Mouse (Mus musculus): ENCODE measurements around the gene Aldh9a1. TPM values are rescaled to one million over a fixed set of nuclear protein-coding genes. Genes with fewer than 3 reads are reported as not detected.

Aldh9a1 gene
- polyA plus RNA-seq, 1 experiment: 29.7 TPM

DNA sequence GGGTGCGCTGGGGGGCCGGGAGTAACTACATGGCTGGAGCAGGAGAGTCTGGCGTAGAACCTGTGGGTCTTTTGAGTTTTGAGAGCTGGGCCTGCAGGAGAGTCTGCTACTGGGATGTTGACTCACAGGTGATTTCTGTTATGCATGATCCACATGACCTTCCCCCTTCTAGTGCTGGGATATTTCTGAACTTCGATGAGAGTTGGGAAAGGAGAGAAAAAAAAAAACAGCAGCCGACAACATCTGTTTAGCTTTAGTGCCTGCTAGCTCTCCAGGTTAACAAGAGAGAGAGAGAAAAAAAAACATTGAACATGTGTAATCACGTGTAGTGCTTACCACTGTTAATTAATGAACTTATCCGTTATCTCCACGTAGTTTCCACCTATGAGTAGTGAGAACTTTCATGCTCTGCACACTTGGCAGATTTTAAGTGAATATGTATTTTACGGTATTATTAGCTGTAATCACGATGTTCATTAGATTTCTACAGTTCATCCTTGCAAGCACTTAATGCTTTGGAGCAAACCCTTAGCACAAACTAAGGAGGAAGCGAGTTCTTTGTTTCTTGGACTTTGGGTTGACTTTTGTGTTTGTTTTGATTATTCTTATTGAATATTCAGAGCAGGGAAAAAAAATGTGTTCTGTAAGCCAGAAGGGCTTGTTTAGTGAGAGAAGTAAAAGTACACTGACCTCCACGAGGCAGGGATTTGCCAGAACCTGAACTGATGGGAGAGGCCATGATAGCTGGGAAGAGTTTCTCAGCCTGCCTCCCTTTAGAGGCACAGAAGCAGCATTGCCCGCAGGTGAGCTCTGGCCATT, 1.0 kb downstream of the Aldh9a1 start:
- H3K27me3 ChIP-seq (replicated peaks): no peaks in the 10 kb centered on the region
- TF ChIP-seq GATA1 (IDR thresholded peaks at IDR 0.05; ENCODE audit: borderline replicate concordance, low read length) (no peak), FLI1 (IDR thresholded peaks at IDR 0.05; ENCODE audit: low read length) (no peak)
- H3K4me3 ChIP-seq (replicated peaks): peak overlapping the region; percentile 99
- no peaks in the 10 kb centered on the region for H3K9me3 ChIP-seq
- peaks cover 38% of the 10 kb centered on the region for H3K36me3 ChIP-seq (replicated peaks; ENCODE audit: low read length)
- peaks cover 21% of the 10 kb centered on the region for H3K4me1 ChIP-seq

DNA sequence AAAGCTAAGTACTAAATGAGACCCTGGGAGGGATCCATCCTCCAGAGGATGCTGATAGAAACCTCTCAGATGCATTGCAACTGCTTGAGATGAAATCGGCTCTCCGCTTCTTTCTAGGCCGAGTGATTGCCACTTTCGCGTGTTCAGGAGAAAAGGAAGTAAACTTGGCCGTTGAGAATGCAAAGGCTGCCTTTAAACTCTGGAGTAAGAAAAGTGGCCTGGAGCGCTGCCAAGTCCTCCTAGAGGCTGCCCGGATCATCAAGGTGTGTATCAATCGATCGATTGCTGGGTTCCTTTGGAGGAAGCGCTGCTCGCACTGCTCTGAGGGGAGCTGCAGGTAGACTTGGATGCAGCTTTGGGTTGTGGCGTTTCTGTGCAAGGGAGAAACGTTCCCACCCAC, 2.6 kb downstream of the Aldh9a1 start:
- H3K27me3 ChIP-seq (replicated peaks): no peaks in the 10 kb centered on the region
- H3K4me1 ChIP-seq: peaks cover 21% of the 10 kb centered on the region
- H3K9me3 ChIP-seq: no peaks in the 10 kb centered on the region
- no peak overlapping the region for H3K4me3 ChIP-seq (replicated peaks)
- no peak for TF ChIP-seq GATA1 (IDR thresholded peaks at IDR 0.05; ENCODE audit: borderline replicate concordance, low read length)
- no peak for TF ChIP-seq FLI1 (IDR thresholded peaks at IDR 0.05; ENCODE audit: low read length)
- H3K36me3 ChIP-seq (replicated peaks; ENCODE audit: low read length): peaks cover 54% of the 10 kb centered on the region

DNA sequence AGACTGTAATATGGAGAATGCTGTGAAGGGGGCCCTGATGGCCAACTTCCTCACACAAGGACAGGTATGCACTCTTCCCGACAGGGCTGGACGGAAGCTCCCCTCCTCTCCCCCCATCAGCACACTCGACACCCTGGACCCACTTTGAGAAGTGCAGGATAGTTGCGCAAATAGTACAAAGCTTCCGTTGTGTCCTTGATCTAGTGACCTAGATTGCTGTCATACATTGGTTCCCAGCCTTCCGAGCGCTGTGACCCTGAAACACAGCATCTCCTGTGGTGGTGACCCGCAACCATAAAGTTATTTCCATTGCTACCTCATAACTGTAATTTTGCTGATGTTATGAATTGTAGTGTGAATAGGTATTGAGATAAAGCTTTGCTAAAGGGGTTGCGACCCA, 7.6 kb downstream of the Aldh9a1 start:
- Histone ChIP-seq H3K4me3 (replicated peaks) (no peak overlapping the region), H3K4me1 (peaks cover 6% of the 10 kb centered on the region; the same call in 1 of the 2 replicates)

DNA sequence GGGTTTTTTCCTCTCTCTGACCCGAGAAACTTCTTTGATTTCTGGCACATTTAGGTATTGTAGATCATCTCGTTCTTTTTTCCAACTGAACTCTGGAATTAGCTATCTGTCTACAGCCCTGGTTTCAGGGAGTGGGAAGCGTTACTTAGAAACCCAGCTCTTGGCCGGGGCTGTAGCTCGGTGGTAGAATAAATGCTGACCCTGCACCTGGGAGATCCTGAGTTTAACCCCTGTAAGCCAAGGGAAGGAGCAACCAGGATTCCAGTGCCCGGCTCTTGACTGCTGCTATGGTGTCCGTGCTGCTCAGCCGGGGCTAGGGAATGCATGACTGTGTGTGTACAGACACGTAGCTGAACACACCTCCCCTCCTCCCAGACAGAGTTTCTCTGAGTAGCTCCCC, 8.9 kb downstream of the Aldh9a1 start:
- Histone ChIP-seq H3K9me3 (no peaks in the 10 kb centered on the region), H3K27me3 (replicated peaks) (no peaks in the 10 kb centered on the region), H3K4me1 (0 out of 2 replicates have a peak, but pooled peaks cover 3% of the 10 kb centered on the region), H3K4me3 (replicated peaks) (no peak overlapping the region), H3K36me3 (replicated peaks; ENCODE audit: low read length) (peaks cover 98% of the 10 kb centered on the region)
- TF ChIP-seq GATA1 (IDR thresholded peaks at IDR 0.05; ENCODE audit: borderline replicate concordance, low read length) (no peak), FLI1 (IDR thresholded peaks at IDR 0.05; ENCODE audit: low read length) (no peak)

More for the DNA sequence above, 7.6 kb downstream of the Aldh9a1 start:
- no peaks in the 10 kb centered on the region for H3K9me3 ChIP-seq
- peaks cover 97% of the 10 kb centered on the region for H3K36me3 ChIP-seq (replicated peaks; ENCODE audit: low read length)
- no peak for TF ChIP-seq FLI1 (IDR thresholded peaks at IDR 0.05; ENCODE audit: low read length)
- TF ChIP-seq GATA1 (IDR thresholded peaks at IDR 0.05; ENCODE audit: borderline replicate concordance, low read length): no peak
- no peaks in the 10 kb centered on the region for H3K27me3 ChIP-seq (replicated peaks)

GRCm38 (mm10) chr1:167360268-167360667, 10.5 kb downstream of the Aldh9a1 start:
- H3K36me3 ChIP-seq (replicated peaks; ENCODE audit: low read length): peaks cover 98% of the 10 kb centered on the region

DNA sequence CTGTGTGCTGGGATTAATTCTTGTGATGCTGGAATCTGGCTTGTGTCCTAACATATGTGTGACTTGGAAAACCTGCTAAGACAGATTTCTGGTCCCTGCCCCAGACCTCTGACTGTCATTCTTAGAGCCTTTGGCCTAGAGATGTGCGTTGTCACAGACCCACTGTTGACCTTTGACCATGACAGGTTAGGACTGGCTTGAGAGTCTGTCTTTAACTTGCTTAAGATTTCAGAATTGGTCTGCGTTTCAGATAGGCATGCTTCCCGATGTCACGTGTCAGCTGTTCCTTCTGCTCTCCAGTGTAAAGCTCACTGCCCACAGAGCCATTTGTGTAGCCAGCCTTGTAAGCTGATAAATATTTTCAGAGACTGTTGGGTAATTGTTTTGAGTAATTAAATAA, 13.0 kb downstream of the Aldh9a1 start:
- Histone ChIP-seq H3K4me3 (replicated peaks) (no peak overlapping the region), H3K27me3 (replicated peaks) (no peaks in the 10 kb centered on the region), H3K9me3 (no peaks in the 10 kb centered on the region), H3K4me1 (no peaks in the 10 kb centered on the region), H3K36me3 (replicated peaks; ENCODE audit: low read length) (peaks cover 98% of the 10 kb centered on the region)
- no peak for TF ChIP-seq GATA1 (IDR thresholded peaks at IDR 0.05; ENCODE audit: borderline replicate concordance, low read length)
- TF ChIP-seq FLI1 (IDR thresholded peaks at IDR 0.05; ENCODE audit: low read length): no peak

More at GRCm38 (mm10) chr1:167360268-167360667, 10.5 kb downstream of the Aldh9a1 start:
- H3K4me1 ChIP-seq: no peaks in the 10 kb centered on the region
- H3K9me3 ChIP-seq: no peaks in the 10 kb centered on the region
- no peak for TF ChIP-seq FLI1 (IDR thresholded peaks at IDR 0.05; ENCODE audit: low read length)
- no peaks in the 10 kb centered on the region for H3K27me3 ChIP-seq (replicated peaks)
- H3K4me3 ChIP-seq (replicated peaks): no peak overlapping the region

- Histone ChIP-seq H3K4me3 (replicated peaks) (no peak overlapping the region), H3K27me3 (replicated peaks) (no peaks in the 10 kb centered on the region), H3K36me3 (replicated peaks; ENCODE audit: low read length) (peaks cover 98% of the 10 kb centered on the region), H3K9me3 (no peaks in the 10 kb centered on the region), H3K4me1 (no peaks in the 10 kb centered on the region)
- TF ChIP-seq GATA1 (IDR thresholded peaks at IDR 0.05; ENCODE audit: borderline replicate concordance, low read length): no peak
- TF ChIP-seq FLI1 (IDR thresholded peaks at IDR 0.05; ENCODE audit: low read length): no peak
Measured at GRCm38 (mm10) chr1:167363322-167363721, 13.5 kb downstream of the Aldh9a1 start.

DNA sequence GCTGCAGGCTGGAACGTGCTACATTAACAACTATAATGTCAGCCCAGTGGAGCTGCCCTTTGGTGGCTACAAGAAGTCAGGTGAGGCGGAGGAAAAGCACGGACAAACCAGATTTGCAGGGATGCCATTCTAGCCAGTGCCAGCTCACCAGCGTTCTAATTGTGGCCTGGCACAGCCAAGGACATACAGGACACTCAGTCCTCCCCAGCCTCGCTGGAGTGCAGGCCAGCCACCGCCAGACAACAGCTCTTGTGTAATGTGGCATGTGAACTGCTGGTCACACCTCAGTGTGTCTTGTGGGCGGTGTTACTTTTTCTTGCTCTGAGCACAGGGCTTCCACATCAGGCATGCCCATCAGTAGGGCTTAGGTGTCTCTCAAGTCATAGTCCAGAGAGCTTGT, 16.0 kb downstream of the Aldh9a1 start:
- no peak for TF ChIP-seq FLI1 (IDR thresholded peaks at IDR 0.05; ENCODE audit: low read length)
- TF ChIP-seq GATA1 (IDR thresholded peaks at IDR 0.05; ENCODE audit: borderline replicate concordance, low read length): no peak
- no peaks in the 10 kb centered on the region for H3K9me3 ChIP-seq
- H3K27me3 ChIP-seq (replicated peaks): no peaks in the 10 kb centered on the region
- H3K4me3 ChIP-seq (replicated peaks): no peak overlapping the region
- H3K4me1 ChIP-seq: peaks cover 10% of the 10 kb centered on the region
- peaks cover 86% of the 10 kb centered on the region for H3K36me3 ChIP-seq (replicated peaks; ENCODE audit: low read length)

GRCm38 (mm10) chr1:167366621-167367020, 16.8 kb downstream of the Aldh9a1 start:
- Histone ChIP-seq H3K4me1 (peaks cover 10% of the 10 kb centered on the region), H3K4me3 (replicated peaks) (no peak overlapping the region), H3K27me3 (replicated peaks) (no peaks in the 10 kb centered on the region), H3K9me3 (no peaks in the 10 kb centered on the region), H3K36me3 (replicated peaks; ENCODE audit: low read length) (peaks cover 78% of the 10 kb centered on the region)
- TF ChIP-seq FLI1 (IDR thresholded peaks at IDR 0.05; ENCODE audit: low read length) (no peak), GATA1 (IDR thresholded peaks at IDR 0.05; ENCODE audit: borderline replicate concordance, low read length) (no peak)

DNA sequence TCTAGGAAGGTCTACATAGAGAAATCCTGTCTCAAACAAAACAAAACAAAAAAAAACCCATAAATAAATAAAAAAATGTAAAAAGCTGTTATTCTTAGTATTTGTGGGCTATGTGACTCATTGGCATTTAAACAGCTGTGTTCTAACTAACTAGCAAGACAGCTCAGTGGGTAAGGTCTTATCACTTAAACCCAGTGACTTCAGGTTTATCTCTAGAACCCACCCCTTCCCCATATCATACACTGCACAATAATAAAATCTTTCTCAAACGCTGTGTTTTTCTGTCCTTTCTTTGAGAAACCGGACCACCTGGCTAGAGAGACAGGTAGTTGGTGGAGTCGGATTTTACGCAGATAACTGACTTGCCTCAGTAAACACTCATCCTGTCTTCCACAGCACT, 18.2 kb downstream of the Aldh9a1 start:
- TF ChIP-seq GATA1 (IDR thresholded peaks at IDR 0.05; ENCODE audit: borderline replicate concordance, low read length) (no peak), FLI1 (IDR thresholded peaks at IDR 0.05; ENCODE audit: low read length) (no peak)
- Histone ChIP-seq H3K4me3 (replicated peaks) (no peak overlapping the region), H3K9me3 (no peaks in the 10 kb centered on the region), H3K27me3 (replicated peaks) (no peaks in the 10 kb centered on the region), H3K36me3 (replicated peaks; ENCODE audit: low read length) (peaks cover 65% of the 10 kb centered on the region), H3K4me1 (peaks cover 10% of the 10 kb centered on the region)

Measured in megakaryocyte, embryonic 14.5 days (primary cell).